Mouse (Mus musculus) CH12.LX (cell line): ENCODE data around the gene Rexo1. TPM values are rescaled to one million over a fixed set of nuclear protein-coding genes. Genes with fewer than 3 reads are reported as not detected.

Experiments used
- DNase-seq: peaks from one replicate; pipeline ENCODE4 v3.0.0-alpha.2; 2013; ENCODE audit errors: extremely low read depth
- H3K27ac ChIP-seq: 2 replicates; pipeline ENCODE4 v1.5.1; 2012; ENCODE audit warnings: low read depth, mild to moderate bottlenecking, control low read depth, moderate library complexity; ENCODE audit not compliant: insufficient read depth
- H3K27me3 ChIP-seq: replicated peaks from 2 replicates; pipeline ENCODE3; 2012; ENCODE audit warnings: inconsistent platforms
- H3K36me3 ChIP-seq, 2 experiments: replicated peaks in 1 of 2; 2 replicates each; pipeline versions ENCODE3 to v1.6.1; 2012; ENCODE audit warnings: inconsistent platforms in 1 of 2, low read length in 1 of 2, mild to moderate bottlenecking in 1 of 2, mixed read lengths in 1 of 2, moderate library complexity in 1 of 2; ENCODE audit not compliant: control insufficient read depth in 1 of 2, insufficient read depth in 1 of 2
- H3K4me1 ChIP-seq, 2 experiments: 2 replicates each; pipeline ENCODE4 v1.6.1; 2012; ENCODE audit warnings: inconsistent platforms in 1 of 2, moderate library complexity in 1 of 2; ENCODE audit not compliant: insufficient read depth in 2 of 2, control insufficient read depth in 1 of 2
- H3K4me2 ChIP-seq: 2 replicates; pipeline ENCODE4 v1.6.1; 2012; ENCODE audit warnings: low read depth, mild to moderate bottlenecking, control low read depth; ENCODE audit not compliant: poor library complexity, insufficient read depth, severe bottlenecking
- H3K4me3 ChIP-seq, 3 experiments: fragments of 150-350 bp in 1 of 3; sonication (generic) in 1 of 3; replicated peaks in 1 of 3; 2 replicates each; pipeline versions ENCODE3 to v1.5.1; 2011 to 2012; ENCODE audit warnings: low read depth in 2 of 3, low read length in 2 of 3, mild to moderate bottlenecking in 2 of 3, moderate library complexity in 2 of 3, control low read depth in 1 of 3, improper control_type of control experiment in 1 of 3, inconsistent platforms in 1 of 3, mixed read lengths in 1 of 3; ENCODE audit not compliant: poor library complexity in 1 of 3
- H3K79me2 ChIP-seq: replicated peaks from 2 replicates; pipeline ENCODE4 v1.6.1; 2012; ENCODE audit warnings: mild to moderate bottlenecking, moderate library complexity; ENCODE audit not compliant: control insufficient read depth, poor library complexity, insufficient read depth, severe bottlenecking; ENCODE audit errors: extremely low read depth
- H3K9ac ChIP-seq: 2 replicates; pipeline ENCODE4 v1.6.1; 2012; ENCODE audit warnings: low read depth, mild to moderate bottlenecking, control low read depth, moderate library complexity; ENCODE audit not compliant: insufficient read depth
- H3K9me3 ChIP-seq: replicated peaks from 2 replicates; pipeline ENCODE3; 2012; ENCODE audit warnings: low read length, inconsistent platforms, mixed read lengths
- BHLHE40 ChIP-seq: IDR thresholded peaks from 2 replicates; pipeline ENCODE4 v1.6.1; 2011; ENCODE audit warnings: mild to moderate bottlenecking, low read depth, low read length, improper control_type of control experiment
- CHD2 ChIP-seq: IDR thresholded peaks from 2 replicates; pipeline ENCODE4 v1.6.1; 2011; ENCODE audit warnings: low read length, improper control_type of control experiment
- E2F4 ChIP-seq: IDR thresholded peaks from 2 replicates; pipeline ENCODE4 v1.6.1; 2011; ENCODE audit warnings: low read depth, low read length, improper control_type of control experiment; ENCODE audit not compliant: insufficient replicate concordance
- ELF1 ChIP-seq: IDR thresholded peaks from 2 replicates; pipeline ENCODE4 v1.6.1; 2014; ENCODE audit warnings: low read depth, mild to moderate bottlenecking, inconsistent platforms, low read length, improper control_type of control experiment
- EP300 ChIP-seq: IDR thresholded peaks from 2 replicates; pipeline ENCODE4 v1.6.1; 2011; ENCODE audit warnings: low read length, improper control_type of control experiment
- GABPA ChIP-seq: IDR thresholded peaks from 2 replicates; pipeline ENCODE4 v1.6.1; 2012; ENCODE audit warnings: low read depth, low read length, improper control_type of control experiment, inconsistent platforms; ENCODE audit not compliant: insufficient replicate concordance
- HCFC1 ChIP-seq: IDR thresholded peaks from 2 replicates; pipeline ENCODE4 v1.6.1; 2012; ENCODE audit warnings: low read depth, mild to moderate bottlenecking, inconsistent platforms, low read length, improper control_type of control experiment
- IRF4 ChIP-seq: IDR thresholded peaks from 2 replicates; pipeline ENCODE4 v1.6.1; 2014; ENCODE audit warnings: low read depth, mild to moderate bottlenecking, inconsistent platforms, low read length, improper control_type of control experiment
- JUN ChIP-seq: IDR thresholded peaks from 2 replicates; pipeline ENCODE4 v1.6.1; 2011; ENCODE audit warnings: low read depth, mild to moderate bottlenecking, low read length, improper control_type of control experiment, moderate library complexity; ENCODE audit not compliant: insufficient read depth
- JUND ChIP-seq: conservative IDR thresholded peaks from 2 replicates; pipeline ENCODE4 v1.6.1; 2011; ENCODE audit warnings: low read depth, low read length, improper control_type of control experiment
- MAFK ChIP-seq: IDR thresholded peaks from 2 replicates; pipeline ENCODE4 v1.6.1; 2011; ENCODE audit warnings: low read length, improper control_type of control experiment; ENCODE audit not compliant: insufficient replicate concordance
- MAZ ChIP-seq: IDR thresholded peaks from 2 replicates; pipeline ENCODE4 v1.6.1; 2012; ENCODE audit warnings: low read depth, mild to moderate bottlenecking, inconsistent platforms, low read length, improper control_type of control experiment, moderate library complexity
- MEF2A ChIP-seq: IDR thresholded peaks from 2 replicates; pipeline ENCODE4 v1.6.1; 2014; ENCODE audit warnings: low read depth, mild to moderate bottlenecking, inconsistent platforms, low read length, improper control_type of control experiment, borderline replicate concordance
- MXI1 ChIP-seq: IDR thresholded peaks from 2 replicates; pipeline ENCODE4 v1.6.1; 2011; ENCODE audit warnings: mild to moderate bottlenecking, low read depth, low read length, improper control_type of control experiment
- NELFE ChIP-seq: IDR thresholded peaks from 2 replicates; pipeline ENCODE4 v1.6.1; 2011; ENCODE audit warnings: low read depth, low read length, improper control_type of control experiment
- NRF1 ChIP-seq: IDR thresholded peaks from 2 replicates; pipeline ENCODE4 v1.6.1; 2014; ENCODE audit warnings: low read depth, mild to moderate bottlenecking, inconsistent platforms, low read length, improper control_type of control experiment, moderate library complexity
- POLR2A ChIP-seq: IDR thresholded peaks from 2 replicates; pipeline ENCODE4 v1.6.1; 2011; ENCODE audit warnings: low read depth, mild to moderate bottlenecking, improper control_type of control experiment, low read length
- POLR2AphosphoS2 ChIP-seq: IDR thresholded peaks from 2 replicates; pipeline ENCODE4 v1.6.1; 2011; ENCODE audit warnings: low read depth, low read length, improper control_type of control experiment
- RAD21 ChIP-seq: IDR thresholded peaks from 2 replicates; pipeline ENCODE4 v1.6.1; 2011; ENCODE audit warnings: low read depth, mild to moderate bottlenecking, low read length, improper control_type of control experiment, moderate library complexity
- RCOR1 ChIP-seq: conservative IDR thresholded peaks from 2 replicates; pipeline ENCODE4 v1.6.1; 2012; ENCODE audit warnings: low read depth, mild to moderate bottlenecking, inconsistent platforms, low read length, improper control_type of control experiment
- SIN3A ChIP-seq: IDR thresholded peaks from 2 replicates; pipeline ENCODE4 v1.6.1; 2012; ENCODE audit warnings: low read length, improper control_type of control experiment, inconsistent platforms
- SMC3 ChIP-seq: IDR thresholded peaks from 2 replicates; pipeline ENCODE4 v1.6.1; 2011; ENCODE audit warnings: low read depth, low read length, improper control_type of control experiment
- ZC3H11A ChIP-seq: IDR thresholded peaks from 2 replicates; pipeline ENCODE4 v1.6.1; 2012; ENCODE audit warnings: low read depth, mild to moderate bottlenecking, inconsistent platforms, low read length, improper control_type of control experiment
- ZMIZ1 ChIP-seq: IDR thresholded peaks from 2 replicates; pipeline ENCODE4 v1.6.1; 2012; ENCODE audit warnings: low read depth, mild to moderate bottlenecking, inconsistent platforms, low read length, improper control_type of control experiment
- ZNF384 ChIP-seq: IDR thresholded peaks from 2 replicates; pipeline ENCODE4 v1.6.1; 2012; ENCODE audit warnings: low read depth, low read length, improper control_type of control experiment, inconsistent platforms
- dilution Hi-C: fragments of 300-500 bp; cut with MboI; formaldehyde crosslinking; loops from 2 replicates; pipeline ENCODE4 v1.14.3; 2020; ENCODE audit warnings: low sequenced_read_pairs; ENCODE audit not compliant: extremely low pct_unique_long_range_greater_than_20kb, extremely low pct_ligation_motif_present
- in situ Hi-C: fragments of 300-500 bp; cut with MboI; formaldehyde crosslinking; loops from 3 replicates; pipeline ENCODE4 v1.14.3; 2019; ENCODE audit warnings: low sequenced_read_pairs, low pct_ligation_motif_present, low pct_unique_long_range_greater_than_20kb, mixed read lengths
- polyA plus RNA-seq: library from polyadenylated mRNA; unstranded; fragments of >175 nt; gene quantifications from 2 replicates; pipeline ENCODE4 v1.2.1, GENCODE M21; 2012; ENCODE audit warnings: low read depth; ENCODE audit not compliant: insufficient read length
- total RNA-seq, 2 experiments: library from RNA; depleted of rRNA; stranded (reverse); fragments of 300-350 nt in 1 of 2; fragments of >200 nt in 1 of 2; gene quantifications; 2 replicates each; pipeline ENCODE4 v1.2.3; 2012 to 2014

Rexo1 gene
- total and polyA plus RNA-seq, 3 experiments = 7.0 to 41.9 (median 17.7) TPM

DNA sequence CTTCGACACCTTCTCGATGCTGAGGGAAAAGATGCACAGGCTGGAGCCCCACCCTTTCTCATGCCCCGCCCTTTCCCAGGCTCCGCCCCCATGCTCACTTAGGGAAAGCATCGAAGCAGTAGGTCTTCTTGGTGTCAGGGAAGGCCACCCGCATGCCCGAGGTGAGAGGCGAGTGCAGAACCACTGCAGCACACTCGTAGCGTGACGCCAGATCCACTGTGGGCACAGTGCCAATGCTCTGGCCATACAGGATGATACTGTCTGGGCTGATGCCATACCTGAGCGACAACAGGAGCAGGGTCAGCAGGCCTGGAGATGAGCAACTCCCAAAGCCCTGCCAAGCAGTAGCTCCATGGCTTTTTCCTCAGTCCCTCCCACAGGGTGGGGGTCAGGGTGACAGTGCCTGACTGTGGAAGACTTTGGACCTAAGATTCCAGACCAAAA, 22.7 kb upstream of the Rexo1 start:
- no peaks in the 10 kb centered on the region for H3K27me3 ChIP-seq
- dilution Hi-C loops (no loop called here), in situ Hi-C loops (no loop called here)
- H3K9ac ChIP-seq = no peak overlapping the region
- H3K4me3 ChIP-seq = no peak overlapping the region
- H3K27ac ChIP-seq = no peak overlapping the region
- H3K4me2 ChIP-seq = no peak overlapping the region
- TF ChIP-seq HCFC1 (no peak), ZC3H11A (no peak), GABPA (no peak), BHLHE40 (no peak), MAFK (no peak), ZNF384 (no peak), ELF1 (no peak), POLR2A (no peak; the same call in 1 of the 2 replicates), JUND (no peak)
- no peak for DNase-seq
- peaks cover 16% of the 10 kb centered on the region for H3K79me2 ChIP-seq
- H3K36me3 ChIP-seq = peaks cover 31 to 63% of the 10 kb centered on the region in 2 experiments
- H3K9me3 ChIP-seq = no peaks in the 10 kb centered on the region
- peaks cover 31 to 80% of the 10 kb centered on the region in 2 experiments for H3K4me1 ChIP-seq

DNA sequence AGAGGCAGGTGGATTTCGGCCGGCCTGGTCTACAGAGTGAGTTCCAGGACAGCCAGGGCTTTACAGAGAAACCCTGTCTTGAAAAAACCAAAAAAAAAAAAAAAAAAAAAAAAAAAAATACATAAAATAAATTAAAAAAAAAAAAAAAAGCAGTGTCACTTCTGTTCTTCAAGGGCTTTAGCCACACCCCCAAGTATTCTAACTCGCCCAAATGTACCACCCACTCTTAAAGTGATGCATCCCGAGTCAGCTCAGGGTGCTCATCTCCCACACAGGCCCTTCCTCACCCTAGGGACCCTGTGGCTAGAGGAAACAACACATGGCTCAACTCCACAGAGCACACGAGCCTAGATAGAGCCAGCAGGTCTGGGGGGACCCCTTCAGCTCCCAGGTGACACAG, 21.7 kb upstream of the Rexo1 start:
- H3K4me2 ChIP-seq = no peak overlapping the region
- TF ChIP-seq RCOR1 (no peak), ZNF384 (peak; percentile 50)
- peaks cover 7% of the 10 kb centered on the region for H3K79me2 ChIP-seq
- peaks cover 31 to 61% of the 10 kb centered on the region in 2 experiments for H3K36me3 ChIP-seq
- H3K4me3 ChIP-seq = no peak overlapping the region
- H3K4me1 ChIP-seq = peaks cover 21 to 73% of the 10 kb centered on the region in 2 experiments
- no peaks in the 10 kb centered on the region for H3K9me3 ChIP-seq
- no peak overlapping the region for H3K27ac ChIP-seq
- no peak for DNase-seq
- no peaks in the 10 kb centered on the region for H3K27me3 ChIP-seq
- in situ Hi-C loops (no loop called here), dilution Hi-C loops (no loop called here)
- H3K9ac ChIP-seq = no peak overlapping the region

DNA sequence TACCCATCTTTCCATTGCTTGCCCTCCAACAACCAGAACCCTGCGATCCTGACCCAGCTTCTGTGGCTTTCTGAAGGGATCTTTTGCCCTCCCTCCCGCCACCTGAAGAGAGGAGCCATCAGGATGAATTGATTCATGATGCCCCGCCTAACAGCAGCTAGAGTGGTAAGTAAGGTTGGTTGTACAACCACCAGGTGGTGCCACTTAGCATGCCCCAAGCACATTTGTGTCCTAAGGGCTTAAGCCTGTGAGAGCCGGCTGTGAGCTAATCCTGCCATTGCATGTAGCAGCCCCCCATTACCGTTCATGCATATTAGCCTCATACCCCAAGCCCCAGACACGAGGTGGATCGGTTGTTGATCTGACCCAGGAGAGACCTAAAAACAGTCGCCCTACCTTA, 17.6 kb upstream of the Rexo1 start:
- peaks cover 8 to 37% of the 10 kb centered on the region in 2 experiments for H3K36me3 ChIP-seq
- dilution Hi-C loops (no loop called here), in situ Hi-C loops (loop anchor here (5.0 kb wide), 1 partner anchor 108 kb away; no protein-coding TSS in a partner anchor)
- H3K9me3 ChIP-seq = no peaks in the 10 kb centered on the region
- peak overlapping the region; percentile 57 to 91 (median 69) for H3K4me3 ChIP-seq
- H3K27ac ChIP-seq = peak overlapping the region; percentile 62
- H3K9ac ChIP-seq = peak overlapping the region; percentile 68
- H3K79me2 ChIP-seq = peaks cover 27% of the 10 kb centered on the region
- peaks cover 15 to 49% of the 10 kb centered on the region in 2 experiments for H3K4me1 ChIP-seq
- peak; percentile 96 for DNase-seq
- no peaks in the 10 kb centered on the region for H3K27me3 ChIP-seq
- H3K4me2 ChIP-seq = peak overlapping the region; percentile 76
- TF ChIP-seq RAD21 = peak; percentile 60
- no peak for TF ChIP-seq RCOR1
- no peak for TF ChIP-seq E2F4
- no peak for TF ChIP-seq NRF1
- TF ChIP-seq EP300 = 0 out of 2 replicates have a peak, but pooled peaks have one; percentile 7
- TF ChIP-seq POLR2A = peak; percentile 47; the same call in 1 of the 2 replicates
- TF ChIP-seq SMC3 = peak; percentile 87
- 0 out of 2 replicates have a peak, but pooled peaks have one; percentile 26 for TF ChIP-seq ELF1
- peak; percentile 56 for TF ChIP-seq NELFE
- TF ChIP-seq SIN3A = no peak; the same call in 1 of the 2 replicates
- no peak for TF ChIP-seq ZMIZ1
- no peak for TF ChIP-seq JUN
- TF ChIP-seq MAZ = peak; percentile 64; the same call in 1 of the 2 replicates
- peak; percentile 51 for TF ChIP-seq IRF4
- no peak for TF ChIP-seq CHD2
- TF ChIP-seq ZC3H11A = no peak
- peak; percentile 12; the same call in 1 of the 2 replicates for TF ChIP-seq MEF2A
- TF ChIP-seq POLR2AphosphoS2 = no peak
- TF ChIP-seq ZNF384 = 0 out of 2 replicates have a peak, but pooled peaks have one; percentile 15
- peak; percentile 61; the same call in 1 of the 2 replicates for TF ChIP-seq MXI1
